Mouse (Mus musculus) embryo, embryonic 11 days (tissue): Measurements from ENCODE around the gene Pik3r1.

Experiments
- DNase-seq: peaks from one replicate; pipeline ENCODE4 v3.0.0-alpha.2; 2015

The Pik3r1 gene

GRCm38 (mm10) chr13:101678036-101678435 is 90.0 kb downstream of the Pik3r1 start:
- DNase-seq = no peak

DNA sequence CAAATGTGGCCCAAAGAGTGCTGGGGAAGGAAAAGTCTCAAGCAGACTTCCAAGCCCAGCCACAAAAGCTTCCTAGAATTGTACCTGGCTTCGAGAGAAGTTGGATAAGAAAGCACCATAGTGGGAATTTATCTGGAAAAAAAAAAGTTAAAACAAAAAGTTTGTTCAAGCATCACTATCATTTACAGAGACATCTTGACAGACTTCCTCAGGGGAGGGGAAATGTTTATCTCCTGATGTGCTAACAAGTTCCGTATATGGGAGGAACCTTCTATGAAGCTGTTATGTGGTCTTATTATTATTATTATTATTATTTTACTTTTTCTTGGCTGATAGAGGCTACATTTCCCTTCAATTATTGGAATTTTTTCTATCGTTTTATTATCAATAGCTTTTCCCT is 94.1 kb downstream of the Pik3r1 start:
- no peak for DNase-seq

DNA sequence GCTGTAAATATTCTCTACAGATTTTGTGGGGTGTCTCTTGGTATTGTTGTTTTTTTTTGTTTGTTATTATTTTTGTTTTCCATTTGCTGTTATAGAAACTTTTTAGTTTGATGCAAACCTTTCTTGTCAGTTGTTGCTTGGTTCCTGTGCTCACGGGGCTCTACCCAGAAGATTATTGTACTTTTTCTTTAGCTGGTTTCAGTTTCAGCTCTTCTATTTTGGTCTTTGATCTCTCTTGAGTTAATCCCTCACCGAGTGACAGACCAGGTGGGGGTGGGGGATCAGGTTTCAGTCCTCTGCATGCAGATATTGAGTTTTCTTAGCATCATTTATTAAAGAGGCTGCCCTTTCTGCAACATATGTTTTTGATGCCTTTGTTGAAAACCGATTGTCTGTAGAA is 99.2 kb downstream of the Pik3r1 start:
- DNase-seq = peak; percentile 27

- DNase-seq = no peak
Measured at GRCm38 (mm10) chr13:101664010-101664409, 104.0 kb downstream of the Pik3r1 start.

- DNase-seq = no peak
Measured at GRCm38 (mm10) chr13:101662900-101663299, 105.1 kb downstream of the Pik3r1 start.

- no peak for DNase-seq
Measured at GRCm38 (mm10) chr13:101661567-101661966, 106.5 kb downstream of the Pik3r1 start.

DNA sequence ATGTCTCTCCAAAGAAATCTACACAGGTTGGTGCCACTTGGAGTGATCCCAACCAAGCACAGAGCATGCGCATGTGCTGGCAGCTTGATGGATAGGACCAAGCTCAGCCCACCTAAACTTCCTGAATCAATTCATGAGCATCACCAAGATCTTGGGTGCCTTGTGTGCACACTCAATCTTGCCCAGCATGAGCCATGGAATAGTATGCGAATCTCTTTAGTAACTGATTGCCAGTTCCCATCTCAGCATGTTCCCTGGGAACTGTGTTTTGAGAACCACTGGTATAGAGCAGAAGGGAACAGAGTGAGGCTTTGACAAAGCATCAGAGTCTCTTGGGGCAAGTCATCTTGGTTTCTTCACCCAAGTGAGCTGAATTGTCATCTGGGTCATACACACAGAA is 107.8 kb downstream of the Pik3r1 start:
- no peak for DNase-seq

- no peak for DNase-seq
Measured at GRCm38 (mm10) chr13:101652131-101652530, 115.9 kb downstream of the Pik3r1 start.

GRCm38 (mm10) chr13:101641632-101642031 is 126.4 kb downstream of the Pik3r1 start:
- no peak for DNase-seq

DNA sequence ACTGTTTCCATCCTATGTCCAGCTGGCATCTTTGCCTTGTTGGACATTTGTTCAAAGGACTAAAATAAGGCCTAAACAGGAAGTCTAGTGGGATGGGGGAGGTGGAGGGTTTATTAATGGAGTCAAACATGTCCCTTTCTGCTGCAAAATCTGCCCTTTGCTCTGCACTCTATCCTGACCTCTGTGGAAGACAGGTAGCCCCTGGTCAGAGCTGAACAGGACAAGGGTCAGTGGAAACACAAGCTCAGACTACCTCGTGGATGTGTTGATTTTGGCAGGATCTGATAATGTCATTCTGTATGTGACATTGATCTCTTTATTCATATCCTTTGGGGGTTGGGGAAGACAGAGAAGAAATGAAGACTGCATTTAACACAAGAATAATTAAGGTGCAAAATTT is 132.2 kb downstream of the Pik3r1 start:
- no peak for DNase-seq

DNA sequence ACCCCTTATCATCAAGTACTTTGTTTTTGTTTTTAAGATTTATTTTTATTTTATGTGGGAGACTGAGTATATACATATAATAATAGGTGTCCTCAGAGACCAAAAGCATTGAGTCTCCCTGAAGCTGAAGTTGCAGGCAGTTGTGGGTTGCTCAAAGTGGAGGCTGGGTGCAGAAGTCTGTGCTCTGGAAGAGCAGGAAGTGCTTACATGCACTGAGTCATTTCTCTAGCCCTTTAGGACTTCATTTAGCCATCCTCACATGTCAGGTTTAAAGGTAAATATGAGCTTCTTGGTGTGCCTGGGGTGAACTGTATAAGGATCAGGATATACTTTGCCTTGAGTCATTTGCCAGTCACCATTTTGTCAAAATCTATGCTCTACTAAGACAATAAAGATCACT is 133.6 kb downstream of the Pik3r1 start:
- DNase-seq = no peak

DNA sequence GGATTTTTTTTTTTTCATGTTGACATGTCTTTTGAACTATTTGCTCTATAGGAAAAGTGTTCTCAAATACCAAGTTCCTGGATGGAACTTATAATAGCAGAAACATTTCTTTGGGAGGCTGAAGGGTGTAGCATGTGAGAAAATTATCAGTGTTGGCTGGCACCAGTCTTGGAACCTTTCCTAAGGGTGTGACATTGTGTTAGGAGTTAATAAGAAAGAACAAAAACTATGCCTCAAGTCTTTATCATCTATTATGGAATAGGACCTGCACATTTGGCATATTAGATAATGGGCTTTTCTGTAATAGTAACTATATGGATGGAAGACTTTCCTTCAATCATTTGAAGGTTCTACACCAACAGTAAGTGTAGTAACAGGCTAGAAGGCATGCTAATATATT is 134.4 kb downstream of the Pik3r1 start:
- no peak for DNase-seq

GRCm38 (mm10) chr13:101632771-101633170 is 135.2 kb downstream of the Pik3r1 start:
- DNase-seq = no peak

- DNase-seq = no peak
Measured at GRCm38 (mm10) chr13:101631561-101631960, 136.5 kb downstream of the Pik3r1 start.
